Mouse (Mus musculus): Measurements from ENCODE around the gene Sesn1. TPM values are rescaled to one million over a fixed set of nuclear protein-coding genes. Genes with fewer than 3 reads are reported as not detected.

Gene Sesn1
- total RNA-seq, 2 experiments from 2014 or later, result 118 to 224 TPM

DNA sequence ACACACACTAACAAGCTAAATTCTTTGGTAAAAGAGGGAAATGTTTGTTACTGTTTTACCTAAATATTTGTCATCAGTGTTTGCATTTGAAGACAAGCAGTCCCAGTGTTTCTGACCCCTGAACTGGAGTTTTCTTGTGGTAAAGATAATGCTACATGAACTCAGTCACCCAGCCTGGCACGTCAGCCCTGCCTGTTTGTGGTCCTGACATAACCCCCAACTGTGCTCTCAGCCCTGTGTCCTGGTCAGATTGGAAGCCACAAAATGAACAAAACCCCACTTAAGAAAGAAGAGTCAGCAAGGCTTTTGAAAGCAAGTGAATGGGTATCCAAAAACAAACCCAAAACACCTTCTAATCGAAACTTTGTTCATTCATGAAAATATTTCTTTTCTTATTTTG, 53.3 kb downstream of the Sesn1 start:
- intact Hi-C loops (cut with DNase I), result no loop called here
- DNase-seq, result no peak

DNA sequence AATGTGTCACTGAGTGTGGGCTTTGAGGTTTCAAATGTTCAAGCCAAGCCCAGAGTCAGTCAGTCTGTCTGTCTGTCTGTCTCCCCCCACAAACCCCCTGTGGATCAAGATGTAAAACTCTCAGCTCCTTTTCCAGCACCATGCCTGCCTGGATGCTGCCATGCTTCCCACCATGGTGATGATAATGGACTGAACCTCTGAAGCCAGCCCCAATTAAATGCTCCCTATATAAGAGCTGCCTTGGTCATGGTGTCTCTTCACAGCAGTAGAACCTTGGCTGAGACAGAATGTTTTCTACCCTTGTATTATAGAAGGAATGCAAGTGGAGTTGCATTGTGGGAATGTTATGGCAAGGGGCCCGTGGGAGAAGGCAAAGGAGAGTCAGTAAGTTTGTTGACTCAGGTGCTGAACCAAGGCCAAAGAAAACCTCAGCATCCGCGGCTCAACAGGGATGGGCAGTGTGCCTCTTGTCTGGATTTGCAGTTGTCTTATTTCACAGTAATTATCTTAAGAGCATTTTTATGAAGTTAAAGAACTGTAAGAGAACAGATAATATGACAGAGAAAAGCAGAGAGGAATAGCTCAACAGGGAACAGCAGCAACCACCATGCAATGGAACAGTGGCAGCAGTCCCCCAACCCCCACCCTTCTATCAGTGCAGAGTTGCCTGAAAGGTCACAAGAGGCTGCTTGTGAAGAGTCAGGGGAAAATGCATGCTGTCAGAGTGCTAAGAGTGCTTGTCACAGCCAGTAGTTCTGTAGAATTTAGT, 56.5 kb downstream of the Sesn1 start:
- intact Hi-C loops (cut with DNase I), result no loop called here
- peak in 1 of 2 experiments; percentile 40 for DNase-seq

DNA sequence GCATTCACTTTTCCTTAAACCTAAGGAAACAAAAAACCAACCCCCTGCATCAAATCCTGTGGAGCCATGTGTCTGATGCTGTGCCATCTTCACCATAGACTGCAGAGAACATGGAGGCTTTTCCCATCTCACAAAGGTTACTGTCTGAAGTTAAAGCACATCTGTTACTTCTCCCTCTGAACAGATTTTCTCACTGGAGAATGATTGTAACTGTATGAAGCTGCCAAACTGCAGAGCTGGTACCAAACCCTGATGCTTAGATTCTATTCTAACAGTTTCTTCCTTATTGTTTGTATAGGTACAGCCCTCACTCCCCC, 57.1 kb downstream of the Sesn1 start:
- DNase-seq, result no peak
- intact Hi-C loops (cut with DNase I), result no loop called here

DNA sequence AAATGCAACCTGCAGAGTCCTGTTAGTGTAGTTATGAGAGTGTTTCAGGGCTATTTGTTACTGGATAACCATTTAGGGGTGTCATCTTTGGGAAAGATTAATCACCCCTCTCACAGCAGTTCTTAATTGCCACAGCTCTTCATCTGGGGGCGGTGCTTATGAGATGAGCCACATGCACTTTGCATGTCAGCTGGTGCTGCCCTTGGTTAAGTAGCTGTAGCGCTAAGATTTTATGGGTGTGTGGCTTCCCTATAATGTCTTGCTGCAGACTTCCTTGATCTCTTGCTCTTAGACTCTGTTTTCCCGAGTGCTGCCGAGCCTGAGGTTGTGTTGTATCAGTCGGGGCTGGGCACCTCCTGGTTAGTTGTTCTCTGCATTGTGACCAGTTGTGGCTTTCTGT, 58.2 kb downstream of the Sesn1 start:
- no peak for DNase-seq
- intact Hi-C loops (cut with DNase I), result no loop called here

DNA sequence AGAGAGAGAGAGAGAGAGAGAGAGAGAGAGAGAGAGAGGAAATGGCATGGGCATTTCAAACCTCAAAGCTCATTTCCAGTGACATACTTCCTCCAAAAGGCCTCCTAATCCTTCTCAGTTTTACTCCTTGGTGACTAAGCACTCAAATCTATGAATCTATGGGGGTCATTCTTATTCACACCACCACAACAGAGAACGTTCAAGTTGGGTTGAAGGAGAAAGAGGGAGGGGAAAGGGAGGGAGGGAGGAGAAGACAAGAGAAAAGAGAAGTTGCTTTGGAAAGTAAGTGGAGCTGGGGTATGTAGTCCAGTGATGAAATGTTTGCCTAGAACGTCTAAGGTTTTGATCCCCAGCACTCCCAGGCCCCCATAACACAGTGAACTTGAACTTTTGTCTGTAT, 60.4 kb downstream of the Sesn1 start:
- DNase-seq, result no peak
- intact Hi-C loops (cut with DNase I), result no loop called here

DNA sequence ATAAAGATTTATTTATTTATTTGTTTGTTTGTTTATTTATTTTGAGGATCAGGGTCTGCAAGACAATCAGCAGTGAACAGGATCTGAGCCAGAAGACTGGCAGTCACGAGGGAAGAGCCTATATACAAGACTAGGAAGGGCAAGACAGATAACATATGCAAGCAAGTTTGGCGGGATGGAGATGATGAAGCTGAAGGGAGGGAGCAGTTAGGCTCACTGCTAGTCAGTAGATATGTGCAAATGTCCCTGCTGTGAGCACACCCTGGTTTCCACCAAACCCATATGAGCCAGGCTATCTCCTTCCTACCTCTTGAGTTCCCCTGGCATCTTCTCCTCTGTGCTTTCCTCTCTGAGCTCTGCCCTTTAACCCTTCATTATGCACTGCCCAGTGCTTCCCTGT, 61.8 kb downstream of the Sesn1 start:
- no peak for DNase-seq
- intact Hi-C loops (cut with DNase I), result no loop called here

DNA sequence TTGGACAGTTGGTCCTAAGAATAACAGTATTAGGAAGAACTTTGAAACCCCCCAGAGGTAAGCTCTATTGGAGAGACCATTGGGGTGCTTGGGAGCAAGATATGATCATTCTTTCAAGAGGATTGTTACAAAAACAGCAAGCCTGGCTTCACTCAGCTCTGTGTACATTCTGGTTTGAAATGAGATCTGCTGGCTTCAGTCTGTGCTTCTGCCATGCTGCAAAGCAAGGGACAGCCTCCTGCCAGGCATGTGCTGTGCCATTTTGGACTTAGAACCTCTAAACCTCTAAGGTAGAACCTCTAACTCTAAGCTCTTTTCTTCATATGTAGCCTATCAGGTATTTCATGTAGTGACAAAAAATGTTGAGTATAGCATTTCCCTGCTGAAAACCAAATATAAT, 65.9 kb downstream of the Sesn1 start:
- DNase-seq, result no peak
- intact Hi-C loops (cut with DNase I), result no loop called here

DNA sequence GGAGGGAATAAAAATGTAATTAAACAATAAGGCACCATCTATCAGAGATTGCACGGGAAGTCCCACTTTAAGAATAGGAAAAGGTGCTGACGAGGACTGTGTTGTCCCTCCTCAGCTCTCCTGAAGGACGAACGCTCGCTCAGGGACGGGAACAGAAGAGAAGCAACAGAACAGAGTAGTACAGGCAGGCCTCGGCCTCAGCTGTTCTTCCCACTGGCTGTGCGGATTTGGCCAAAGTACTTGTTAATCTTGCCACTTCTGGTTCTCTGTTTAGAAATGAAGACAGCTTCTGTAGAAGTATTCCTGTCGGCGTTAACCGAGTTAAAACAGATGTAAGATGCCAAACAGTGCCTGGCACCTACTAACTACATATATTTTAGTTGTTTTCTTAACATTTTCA, 68.6 kb downstream of the Sesn1 start:
- intact Hi-C loops (cut with DNase I), result no loop called here
- DNase-seq, result no peak

DNA sequence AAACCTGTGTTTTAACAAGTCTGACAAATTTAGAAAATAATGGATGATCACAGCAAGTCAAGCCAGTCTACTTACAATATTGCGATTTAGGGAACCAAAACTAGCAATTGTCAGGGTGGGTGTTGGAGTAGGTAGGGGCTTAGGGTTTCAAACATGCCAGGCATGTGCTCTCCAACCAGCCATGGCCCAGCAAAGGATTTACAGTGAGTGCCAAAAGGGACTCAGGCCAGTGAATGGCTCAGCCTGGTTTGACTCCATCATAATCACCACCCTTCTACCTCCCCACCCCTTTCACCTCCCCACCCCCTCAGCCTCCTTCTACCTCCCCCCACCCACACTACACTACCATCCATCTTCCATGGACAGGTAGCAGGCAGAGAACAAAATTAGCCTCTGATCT, 69.9 kb downstream of the Sesn1 start:
- intact Hi-C loops (cut with DNase I), result no loop called here
- no peak for DNase-seq

DNA sequence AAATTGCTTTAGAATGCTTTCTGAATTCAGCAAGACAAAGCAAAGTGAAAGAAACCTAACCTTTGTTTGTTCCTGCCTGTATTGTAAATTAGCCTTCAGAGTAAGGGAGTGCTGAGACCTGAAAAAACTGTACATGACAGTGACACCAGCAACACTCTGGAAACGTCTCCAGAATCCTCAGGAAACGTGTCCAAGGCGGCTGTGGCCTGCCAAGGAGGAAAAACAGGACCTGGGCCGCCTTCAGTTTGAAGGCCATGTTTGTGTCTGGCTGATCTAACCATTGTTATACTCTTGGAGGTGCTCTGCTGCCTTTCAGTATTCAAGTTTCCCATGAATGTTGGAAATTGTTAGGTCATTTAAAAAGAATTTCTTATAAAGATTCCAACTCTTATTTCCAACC, 70.5 kb downstream of the Sesn1 start:
- no peak for DNase-seq
- intact Hi-C loops (cut with DNase I), result no loop called here

DNA sequence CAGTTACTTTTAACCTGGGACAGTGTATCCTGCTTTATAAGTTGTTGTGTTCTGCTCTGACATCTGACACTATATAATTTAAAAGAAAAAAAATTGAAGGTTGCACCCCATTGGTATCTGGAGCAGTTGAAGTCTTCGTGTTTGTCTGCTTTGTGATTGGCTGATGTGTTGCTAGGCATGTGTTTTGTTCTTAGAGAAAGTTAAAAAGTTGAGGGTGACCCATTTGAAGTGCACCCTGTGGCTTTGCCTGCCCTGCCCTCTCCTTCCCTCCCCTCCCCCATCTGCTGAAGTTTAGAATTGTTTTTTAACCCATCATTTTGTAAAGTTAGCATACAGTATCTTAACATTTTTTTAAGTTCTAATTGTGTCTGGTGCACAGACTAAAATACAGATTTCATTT, 71.0 kb downstream of the Sesn1 start:
- no peak for DNase-seq
- intact Hi-C loops (cut with DNase I), result no loop called here

DNA sequence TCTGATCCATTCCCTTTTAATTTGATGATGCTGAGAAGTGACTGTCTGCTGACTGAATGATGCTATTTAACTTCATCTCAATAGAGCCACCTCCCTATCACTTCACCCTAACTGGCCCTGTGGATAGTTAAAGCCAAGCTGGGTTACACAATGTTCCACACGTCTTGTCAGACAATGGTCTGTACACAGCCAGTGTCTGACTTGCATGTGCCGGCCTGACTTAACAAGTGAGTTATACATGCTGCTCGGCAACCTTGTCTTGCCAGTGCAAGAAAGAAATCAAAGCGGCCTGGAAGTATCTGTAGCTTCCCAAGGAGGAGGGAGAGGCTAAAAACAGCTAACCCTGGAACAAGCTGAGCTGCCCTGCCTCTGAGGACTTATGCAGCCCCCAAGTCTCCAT, 71.7 kb downstream of the Sesn1 start:
- intact Hi-C loops (cut with DNase I), result no loop called here
- peak in 1 of 2 experiments; percentile 41 for DNase-seq

DNA sequence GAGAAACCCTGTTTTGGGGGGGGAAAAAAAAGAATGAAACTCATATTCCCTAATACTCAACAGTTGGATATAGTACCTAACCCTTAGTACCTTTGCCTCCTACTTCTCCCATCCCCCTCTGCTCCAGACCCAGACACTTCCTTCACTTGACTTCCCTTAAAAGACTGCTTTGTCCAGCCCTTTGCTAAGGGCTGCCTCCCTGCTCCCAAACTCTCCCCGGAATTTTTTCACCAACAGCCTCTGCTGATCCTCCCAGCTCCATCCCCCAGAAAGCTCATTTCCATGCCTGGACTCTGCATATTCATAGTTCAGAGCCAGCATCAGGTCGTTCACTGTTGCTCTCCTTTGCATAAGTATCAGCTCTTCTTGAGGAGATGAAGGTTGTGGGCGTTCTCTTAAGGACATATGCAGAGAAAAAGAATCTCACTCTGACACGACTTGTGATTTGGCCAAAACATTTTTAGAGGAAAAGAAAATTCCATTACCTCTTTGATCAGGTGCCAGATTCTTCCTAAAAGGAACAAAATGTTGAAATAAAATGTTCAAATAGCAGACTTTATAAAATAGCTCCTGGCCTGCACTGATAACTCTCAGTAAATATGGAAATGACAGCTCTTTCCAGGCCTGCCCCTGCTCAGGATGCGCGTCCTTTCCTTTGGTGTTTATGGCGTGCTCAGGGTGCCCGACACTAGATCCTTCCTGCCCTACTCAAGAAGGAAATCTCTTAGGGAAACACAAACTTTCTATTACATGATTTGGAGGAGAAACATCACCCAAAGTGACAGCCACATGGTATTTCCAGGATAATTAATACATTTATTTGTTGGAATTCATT, 74.2 kb downstream of the Sesn1 start:
- no peak for DNase-seq

DNA sequence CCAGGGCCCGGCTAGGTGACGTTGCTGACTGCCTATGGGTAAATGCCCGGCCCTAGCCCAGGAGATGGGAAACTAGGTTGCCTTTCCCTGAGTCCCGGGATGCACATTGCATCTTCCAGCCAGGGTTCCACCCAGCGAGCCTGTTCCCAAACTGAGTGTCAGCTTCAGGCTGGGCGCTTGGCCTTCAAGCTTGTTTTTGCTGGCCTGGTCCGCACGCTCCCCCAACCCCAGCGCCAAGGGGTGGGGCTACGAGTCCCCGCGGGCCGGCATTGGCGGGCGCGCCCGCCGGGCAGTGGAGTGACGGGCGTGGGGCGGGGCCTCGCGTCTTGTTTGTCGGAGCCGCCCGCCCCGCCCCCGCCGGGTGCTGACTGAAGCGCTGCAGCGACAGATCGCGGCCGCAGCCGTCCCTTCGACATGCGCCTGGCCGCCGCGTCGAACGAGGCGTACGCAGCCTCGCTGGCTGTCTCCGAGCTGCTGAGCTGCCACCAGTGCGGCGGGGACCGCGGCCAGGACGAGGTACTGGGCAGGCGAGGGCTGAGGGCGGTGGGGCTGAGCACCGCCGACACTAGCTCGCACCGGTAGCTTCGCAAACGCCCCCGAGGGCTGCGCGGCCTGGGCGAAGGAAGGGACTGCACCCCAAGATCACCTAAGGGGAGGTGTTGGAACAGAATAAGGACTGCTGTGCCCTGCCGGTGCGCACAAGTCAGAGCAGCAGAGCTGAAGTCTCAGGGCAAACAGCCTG, 77.5 kb downstream of the Sesn1 start:
- peak; percentile 94 to 96 for DNase-seq
- intact Hi-C loops (cut with DNase I), result loop anchor here (1.0 kb wide), 1 partner anchor 47 kb away; no protein-coding TSS in a partner anchor

More for the DNA sequence above, 74.2 kb downstream of the Sesn1 start:
- intact Hi-C loops (cut with DNase I), result no loop called here

DNA sequence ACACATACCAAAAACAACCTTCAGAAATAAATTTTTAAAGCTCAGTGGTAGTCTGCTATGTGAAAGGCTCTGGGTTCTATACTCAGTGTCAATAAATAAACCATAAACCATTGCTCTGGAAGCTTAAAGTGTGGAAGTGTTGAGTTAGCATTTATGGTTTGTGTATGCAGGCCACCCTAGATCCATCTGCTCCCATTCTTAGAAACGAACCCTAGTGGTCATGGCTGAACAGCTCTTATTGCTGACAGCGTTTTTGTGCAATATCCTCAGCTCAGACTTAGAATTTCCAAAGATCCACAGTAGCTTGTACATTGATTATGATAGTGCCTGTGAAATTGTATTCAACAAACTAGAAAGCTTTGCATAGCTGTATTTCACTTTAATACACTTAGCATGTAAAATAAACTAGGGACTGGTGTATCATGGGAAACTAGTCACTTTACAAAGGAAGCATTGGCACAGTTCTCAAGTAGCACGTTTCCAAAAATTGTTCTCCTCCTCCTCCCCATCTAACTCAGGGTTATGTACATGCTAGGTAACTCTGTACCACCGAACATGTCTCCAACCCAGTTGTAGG, 78.7 kb downstream of the Sesn1 start:
- intact Hi-C loops (cut with DNase I), result loop anchor here (2.0 kb wide), 1 partner anchor 58 kb away; no protein-coding TSS in a partner anchor
- no peak for DNase-seq

DNA sequence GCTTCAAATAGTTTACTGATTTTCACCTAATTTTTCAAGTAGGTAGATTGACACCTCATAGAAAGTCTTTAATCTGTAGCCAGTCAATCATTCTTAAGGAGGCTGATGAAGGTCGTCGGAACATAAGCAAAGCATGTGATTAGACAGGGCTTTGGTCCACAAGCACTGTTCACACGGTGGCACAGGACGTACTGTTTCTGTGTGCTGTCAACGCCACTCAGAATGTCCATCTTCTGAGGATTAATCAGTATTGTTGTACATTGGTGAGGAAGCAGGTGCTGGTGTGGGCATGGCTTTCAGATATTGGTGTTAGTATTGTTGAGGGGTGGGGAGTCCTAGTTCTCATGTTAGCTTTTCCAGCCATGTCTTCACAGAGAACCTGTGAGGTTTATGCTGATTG, 79.8 kb downstream of the Sesn1 start:
- intact Hi-C loops (cut with DNase I), result loop anchor here (2.0 kb wide), 1 partner anchor 59 kb away; no protein-coding TSS in a partner anchor
- DNase-seq, result peak in 1 of 2 experiments; percentile 41

DNA sequence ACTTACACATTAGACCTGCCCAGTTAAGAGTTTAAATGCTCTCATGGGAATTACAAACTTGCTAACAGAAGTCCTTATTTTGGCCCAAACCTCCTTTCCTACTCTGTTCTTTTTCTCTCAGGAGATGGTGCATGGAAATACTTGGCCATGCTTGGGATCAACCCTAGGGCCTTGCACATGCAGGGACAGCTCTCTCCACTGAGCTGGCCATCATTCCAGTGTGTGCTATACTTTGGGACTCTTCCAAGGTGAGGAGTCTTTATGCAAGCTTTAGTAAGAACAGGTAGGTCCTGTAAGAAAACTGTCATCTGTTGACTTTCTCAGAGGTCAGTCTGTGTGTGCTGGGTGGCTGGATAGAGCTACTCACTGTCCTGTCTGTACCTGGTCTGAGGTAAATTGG, 80.8 kb downstream of the Sesn1 start:
- intact Hi-C loops (cut with DNase I), result loop anchor here (5.0 kb wide), 1 partner anchor 382 kb away; no protein-coding TSS in a partner anchor
- no peak for DNase-seq

DNA sequence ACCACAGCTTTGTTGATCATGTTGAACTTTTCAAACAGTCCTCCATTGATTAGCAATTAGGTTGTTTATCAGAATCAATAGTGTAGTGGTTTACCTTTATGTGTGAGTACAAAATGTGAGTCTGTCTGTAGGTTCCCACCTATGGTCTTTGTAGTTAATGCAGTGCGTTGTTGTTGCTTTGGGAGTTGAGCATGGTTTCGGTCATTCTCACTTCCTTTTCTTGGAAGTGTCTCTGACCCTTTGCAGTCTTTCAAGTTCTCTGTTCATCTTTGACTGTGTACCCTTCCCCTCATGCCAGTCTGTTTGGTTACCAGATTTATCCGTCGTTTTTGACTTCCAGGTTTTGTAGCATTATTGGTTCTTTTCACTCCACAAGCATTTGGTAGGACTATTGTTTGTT, 81.6 kb downstream of the Sesn1 start:
- intact Hi-C loops (cut with DNase I), result loop anchor here (5.0 kb wide), 1 partner anchor 381 kb away; no protein-coding TSS in a partner anchor

DNA sequence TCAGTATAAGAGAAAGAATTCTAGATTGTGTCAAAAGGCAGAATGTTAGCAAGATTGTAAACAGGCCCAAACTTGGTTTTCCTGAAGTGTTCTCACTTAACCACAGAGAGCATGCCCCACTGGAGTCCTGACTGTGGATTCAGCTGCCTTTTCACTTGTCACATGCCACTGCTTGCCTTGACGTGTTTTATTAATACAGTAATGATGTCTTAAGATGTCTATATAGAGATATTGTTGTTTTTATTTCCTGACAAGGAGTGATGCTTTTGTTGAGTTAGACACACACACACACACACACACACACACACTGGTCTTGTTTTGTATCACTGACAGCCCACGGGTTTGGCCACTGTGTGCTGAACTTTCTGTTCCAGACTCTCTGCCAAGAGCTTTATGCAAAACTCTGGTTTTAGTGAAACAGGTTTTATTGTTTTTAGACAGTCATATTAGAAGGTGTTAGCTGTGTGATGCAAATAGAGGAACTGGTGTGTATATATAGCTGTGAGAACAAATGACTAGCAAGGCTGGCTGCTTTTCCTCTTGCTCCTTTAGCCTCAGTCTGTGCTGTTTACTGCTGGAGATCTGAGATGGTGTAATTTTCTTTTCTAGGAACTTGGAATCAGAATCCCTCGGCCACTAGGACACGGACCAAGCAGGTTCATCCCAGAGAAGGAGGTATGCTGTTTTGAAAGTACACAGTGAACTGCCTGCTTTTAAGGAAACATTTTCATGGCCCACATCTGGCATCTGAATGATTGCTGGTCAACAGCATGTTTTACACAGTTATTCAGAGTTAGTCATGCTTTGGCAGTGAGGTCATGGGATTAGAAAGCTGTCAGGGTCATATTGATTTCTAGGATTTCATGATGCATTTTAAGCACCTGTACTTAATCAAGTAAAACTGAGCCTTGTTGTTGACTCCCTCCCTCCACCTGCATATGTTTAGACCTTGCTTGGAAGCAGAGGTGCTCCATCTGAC, 84.0 kb downstream of the Sesn1 start:
- intact Hi-C loops (cut with DNase I), result loop anchor here (5.0 kb wide), 1 partner anchor 379 kb away; no protein-coding TSS in a partner anchor

More for the DNA sequence above, 81.6 kb downstream of the Sesn1 start:
- no peak for DNase-seq

More for the DNA sequence above, 84.0 kb downstream of the Sesn1 start:
- DNase-seq, result peak; percentile 56 to 74
